Mouse (Mus musculus): ENCODE data around the gene Gm9945.

- no peak for TF ChIP-seq CTCF (conservative IDR thresholded peaks at IDR 0.05; ENCODE audit: low read length)
- TF ChIP-seq NANOG (IDR thresholded peaks at IDR 0.05; ENCODE audit: borderline replicate concordance, low read length) = no peak
- TF ChIP-seq POU5F1 (IDR thresholded peaks at IDR 0.05; ENCODE audit: borderline replicate concordance, low read length) = no peak
Measured at GRCm38 (mm10) chr11:53508591-53508990, 28.6 kb downstream of the Gm9945 start.

Measured in E14TG2a.4 (cell line).